ENCODE assay signal across 19 mouse cellular contexts in genomic region chr4:126667075-126667474, GRCm38 (mm10). TPM values are rescaled to one million over a fixed set of nuclear protein-coding genes. Genes with fewer than 3 reads are reported as not detected.
DNase-seq lines count a peak whose midpoint lies in the region; ATAC-seq and TF ChIP-seq lines count a peak whose summit lies in the region.
"Had no signal": no experiment of that assay in that cellular context is flagged by ENCODE, and none has a peak within 500 bp of the region (broad histone marks: within the 10 kb centered on the region; RNA-seq: fewer than 3 reads in every experiment).

No protein-coding gene starts in this region.

- ATAC-seq in midbrain, postnatal 0 days (ENCODE audit: low FRiP score) = no peak
- ATAC-seq: forebrain, embryonic 16.5 days had no signal

- TF ChIP-seq CTCF in midbrain, postnatal 0 days (IDR thresholded peaks at IDR 0.05) = peak; percentile 13; the same call in 1 of the 2 replicates

- no peak overlapping the region for H3K4me3 ChIP-seq in midbrain, postnatal 0 days (ENCODE audit: low read depth, low read length)
- H3K4me3 ChIP-seq in midbrain, embryonic 10.5 days = no peak overlapping the region
- H3K4me3 ChIP-seq: erythroblast, embryonic 14.5 days; gastrocnemius, adult 2 months; heart, embryonic 10.5 days; hindbrain, embryonic 15.5 days; liver, embryonic 13.5 days; stomach, embryonic 15.5 days had no signal

- no peaks in the 10 kb centered on the region for H3K27me3 ChIP-seq in midbrain, postnatal 0 days (ENCODE audit: insufficient read depth, low read length)
- H3K27me3 ChIP-seq in midbrain, embryonic 10.5 days (ENCODE audit: low read depth, poor library complexity, severe bottlenecking) = no peaks in the 10 kb centered on the region
- no peaks in the 10 kb centered on the region for H3K27me3 ChIP-seq in splenic B cell, adult 2 months (ENCODE audit: control insufficient read depth, insufficient read depth, low read length, poor library complexity, severe bottlenecking)
- H3K27me3 ChIP-seq: hindbrain, embryonic 15.5 days; liver, embryonic 13.5 days; stomach, embryonic 15.5 days had no signal

- no peak overlapping the region for H3K4me2 ChIP-seq in midbrain, postnatal 0 days (ENCODE audit: low read depth, low read length, poor library complexity, severe bottlenecking)
- H3K4me2 ChIP-seq: hindbrain, embryonic 15.5 days; liver, embryonic 13.5 days; midbrain, embryonic 11.5 days; stomach, embryonic 15.5 days had no signal

- no peaks in the 10 kb centered on the region for H3K36me3 ChIP-seq in midbrain, postnatal 0 days (ENCODE audit: insufficient read depth, low read length)
- no peaks in the 10 kb centered on the region for H3K36me3 ChIP-seq in midbrain, embryonic 10.5 days
- no peaks in the 10 kb centered on the region for H3K36me3 ChIP-seq in splenic B cell, adult 2 months (ENCODE audit: control insufficient read depth, insufficient read depth, low read length, poor library complexity, severe bottlenecking)
- H3K36me3 ChIP-seq: heart, embryonic 10.5 days; hindbrain, embryonic 15.5 days; liver, embryonic 13.5 days; stomach, embryonic 15.5 days had no signal

- H3K27ac ChIP-seq in midbrain, postnatal 0 days (ENCODE audit: low read depth, low read length) = no peak overlapping the region
- H3K27ac ChIP-seq in midbrain, embryonic 10.5 days (replicated peaks) = no peak overlapping the region
- H3K27ac ChIP-seq: gastrocnemius, adult 2 months; heart, embryonic 10.5 days; hindbrain, embryonic 15.5 days; liver, embryonic 13.5 days; stomach, embryonic 15.5 days had no signal

- no peak overlapping the region for H3K9ac ChIP-seq in midbrain, postnatal 0 days (replicated peaks; ENCODE audit: low read length, poor library complexity, severe bottlenecking)
- H3K9ac ChIP-seq: hindbrain, embryonic 15.5 days; liver, embryonic 13.5 days; stomach, embryonic 15.5 days had no signal

- WGBS in midbrain, postnatal 0 days = 91% methylated on average over 2 of the region's 2 CpGs
- WGBS in midbrain, embryonic 10.5 days = 85% methylated on average over 2 of the region's 2 CpGs

- DNase-seq in heart, adult 11 months = peak; percentile 12
- no peak for DNase-seq in heart, adult 18-20 months
- DNase-seq in midbrain, postnatal 0 days (ENCODE audit: low spot score) = no peak
- DNase-seq in midbrain, embryonic 10.5 days (ENCODE audit: low spot score) = no peak
- DNase-seq in ZHBTc4 (ENCODE audit: low read depth, low spot score) = peak; percentile 69
- peak; percentile 15 for DNase-seq in splenic B cell, adult 2 months (ENCODE audit: low read depth, low spot score)
- no peak for DNase-seq in natural killer cell, adult 2 months (ENCODE audit: low spot score in 2 of 2)
- no peak for DNase-seq in adrenal gland, adult 2 months
- DNase-seq: gastrocnemius, adult 2 months; kidney, adult 9 months; liver, embryonic 13.5 days; thymus, postnatal 14 days had no signal

- no peaks in the 10 kb centered on the region for H3K4me1 ChIP-seq in midbrain, postnatal 0 days (ENCODE audit: insufficient read depth, low read length)
- no peaks in the 10 kb centered on the region for H3K4me1 ChIP-seq in midbrain, embryonic 10.5 days
- H3K4me1 ChIP-seq: heart, embryonic 10.5 days; hindbrain, embryonic 15.5 days; liver, embryonic 13.5 days; stomach, embryonic 15.5 days had no signal

- no peaks in the 10 kb centered on the region for H3K9me3 ChIP-seq in midbrain, postnatal 0 days (ENCODE audit: low read length)
- no peaks in the 10 kb centered on the region; the same call in 1 of the 2 replicates for H3K9me3 ChIP-seq in midbrain, embryonic 10.5 days (replicated peaks)
- H3K9me3 ChIP-seq: heart, embryonic 10.5 days; hindbrain, embryonic 15.5 days; stomach, embryonic 15.5 days had no signal

RNA-seq across cellular contexts. Expression of gene Psmb2, which starts 10.4 kb away (rescaled TPM):
- 100 to 1,000 TPM; 123 to 131 TPM for total RNA-seq in heart, adult 18-20 months (2021)
- 196 and 209 TPM in 2 replicates for total RNA-seq in midbrain, postnatal 0 days (2014; rRNA removed)
- polyA plus RNA-seq in midbrain, postnatal 0 days (2015; fragmentation: Nextera tagmentation; extraction: Ambion mirVana) = 433 and 436 TPM in 2 replicates
- polyA plus RNA-seq in midbrain, embryonic 10.5 days (2016; fragmentation: Nextera tagmentation; extraction: Ambion mirVana) = 591 and 610 TPM in 2 replicates
- total RNA-seq in adrenal gland, adult 2 months (2021) = 100 to 1,000 TPM; 159 to 189 TPM
- 133 and 175 TPM in 2 replicates for polyA plus RNA-seq in adrenal gland, adult 2 months (2012; rRNA removed)

RNA-seq across cellular contexts. Expression of gene 5730409E04Rik, which starts 57.5 kb away (rescaled TPM):
- total RNA-seq in heart, adult 18-20 months (2021) = 10 to 100 TPM; 13.8 to 13.9 TPM
- total RNA-seq in midbrain, postnatal 0 days (2014; rRNA removed) = 59.0 and 59.4 TPM in 2 replicates
- 24.2 and 29.2 TPM in 2 replicates for polyA plus RNA-seq in midbrain, postnatal 0 days (2015; fragmentation: Nextera tagmentation; extraction: Ambion mirVana)
- 1.0 and 1.4 TPM in 2 replicates for polyA plus RNA-seq in midbrain, embryonic 10.5 days (2016; fragmentation: Nextera tagmentation; extraction: Ambion mirVana)
- 10 to 100 TPM in 1 of 2 experiments, 1 to 10 TPM in 1; 8.1 to 19.0 TPM for total RNA-seq in adrenal gland, adult 2 months (2021)
- 19.3 and 20.7 TPM in 2 replicates for polyA plus RNA-seq in adrenal gland, adult 2 months (2012; rRNA removed)
- total RNA-seq: neutrophil, adult 5-6 weeks had no signal
- polyA plus RNA-seq: erythroblast, embryonic 14.5 days had no signal

Comparison
In these comparisons a context has a peak if more than half of its experiments do, and no peak if none do; other contexts are left out.
1. DNase-seq: peak in heart, adult 11 months (single experiment), ZHBTc4 (single experiment) and splenic B cell, adult 2 months (single experiment); none in heart, adult 18-20 months (0 of 2), midbrain, postnatal 0 days (single experiment), midbrain, embryonic 10.5 days (single experiment), natural killer cell, adult 2 months (0 of 2) and adrenal gland, adult 2 months (single experiment).